Mouse (Mus musculus) neural tube, embryonic 10.5 days (tissue): ENCODE measurements at regions not wholly inside any gene's neighbourhood (a gene's known extent, or its start where the extent isn't known, plus 50 kb on each side); places are given as distances from the start of the nearest gene placed in this dataset.
A peak's percentile ranks its signal among the peaks of the same experiment; 100 is the strongest.

Experiments used
- DNase-seq: peaks from one replicate; pipeline ENCODE4 v3.0.0-alpha.2; 2017; ENCODE audit warnings: low spot score; ENCODE audit errors: extremely low spot score

- no peak for DNase-seq
These were observed 1133.6 kb upstream of the Cited2 start for GRCm38 (mm10) chr10:16589399-16589798.

DNA sequence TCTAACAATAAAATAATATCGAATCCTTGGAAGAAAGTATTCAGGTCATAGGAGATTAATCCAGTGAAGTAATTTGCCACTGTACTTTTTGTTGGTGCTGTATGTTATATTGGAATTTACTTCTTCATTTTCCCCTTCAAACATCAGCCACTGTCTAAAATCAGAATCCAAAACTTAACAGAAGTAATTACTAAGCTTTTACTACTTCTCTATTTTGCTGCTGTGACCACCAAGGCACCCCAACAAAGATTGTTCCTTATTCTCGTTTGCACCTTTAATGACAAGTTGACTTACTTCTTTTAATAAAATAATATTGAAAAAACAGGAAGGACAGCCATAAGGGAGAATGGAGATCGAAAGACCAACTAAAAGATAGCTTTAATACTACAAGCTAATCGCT lies 1130.1 kb upstream of the Cited2 start:
- no peak for DNase-seq

DNA sequence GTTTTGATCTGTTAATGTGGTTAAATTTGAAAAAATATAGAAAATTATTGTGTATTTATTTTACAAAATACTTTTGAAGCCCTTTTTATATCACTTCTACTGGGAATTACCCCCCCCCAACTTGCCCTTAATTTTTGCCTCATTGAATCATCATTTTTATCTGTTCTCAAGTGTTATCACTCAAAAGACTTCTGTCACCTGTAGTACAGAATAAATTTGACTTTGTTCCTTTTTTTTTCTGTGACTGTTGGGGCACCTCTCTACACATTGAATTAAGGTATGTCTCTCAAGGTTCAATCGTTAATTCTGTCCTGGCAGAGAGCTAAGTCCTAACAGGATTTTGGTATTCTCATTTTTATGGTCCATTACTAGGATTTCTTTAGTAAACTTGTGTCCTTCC lies 1123.0 kb upstream of the Cited2 start:
- DNase-seq, result no peak

GRCm38 (mm10) chr10:16600551-16601224 lies 1122.3 kb upstream of the Cited2 start:
- DNase-seq, result no peak

DNA sequence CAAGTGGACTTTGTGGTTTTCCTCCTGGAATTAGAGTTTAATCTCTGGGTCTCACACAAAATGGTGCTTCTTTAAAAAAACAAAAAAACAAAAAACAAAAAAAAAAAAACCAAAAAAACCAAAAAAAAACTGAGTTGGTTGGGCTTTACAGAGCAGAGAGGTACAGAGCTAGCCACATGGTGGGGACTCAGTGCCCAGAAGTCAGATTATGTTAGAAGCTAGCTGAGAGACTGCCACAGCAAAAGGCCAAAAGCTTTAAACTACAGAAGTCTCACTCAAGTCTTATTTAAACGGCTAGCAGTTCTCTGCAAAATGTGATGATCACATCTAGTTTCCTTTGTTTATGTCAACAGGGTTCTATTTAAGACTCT lies 1121.8 kb upstream of the Cited2 start:
- no peak for DNase-seq

DNA sequence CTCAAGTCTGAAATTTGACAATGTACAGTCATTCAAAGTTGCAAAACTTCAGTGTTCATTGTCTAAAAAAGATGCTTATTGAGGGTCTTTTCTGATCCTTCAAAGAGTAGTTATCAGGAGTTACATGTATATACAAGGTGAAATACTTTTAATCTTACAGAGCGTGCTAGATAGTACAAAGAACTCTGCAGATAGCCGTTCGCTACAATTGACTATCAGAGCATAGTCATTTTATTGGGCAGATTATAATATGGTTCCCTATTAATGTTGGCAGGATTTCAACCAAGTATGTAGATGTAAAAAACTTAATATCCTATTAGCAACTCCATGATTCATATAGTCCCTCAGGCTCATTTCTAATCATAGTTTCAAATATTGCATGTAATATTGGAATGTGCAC lies 1114.7 kb upstream of the Cited2 start:
- no peak for DNase-seq

- no peak for DNase-seq
These were observed 1104.3 kb upstream of the Cited2 start for GRCm38 (mm10) chr10:16618752-16619151.

DNA sequence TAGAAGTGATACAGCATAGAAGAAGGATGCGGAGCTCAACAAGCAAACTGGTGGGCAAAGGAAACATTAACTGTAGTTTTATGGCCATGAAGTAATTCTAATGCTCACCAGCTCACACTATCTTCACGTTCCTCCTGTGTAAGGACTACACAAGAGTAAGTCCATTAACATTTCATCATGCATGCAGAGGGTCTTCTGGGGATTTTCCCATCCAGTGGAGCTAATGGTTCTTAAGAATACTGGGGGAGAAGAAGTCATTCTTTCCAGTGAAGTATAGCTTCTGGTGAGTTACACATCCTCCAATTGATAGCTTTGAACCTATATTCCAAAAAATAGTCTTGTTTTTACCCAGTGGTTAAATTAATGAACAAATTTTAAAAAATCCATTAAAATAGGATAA lies 1103.4 kb upstream of the Cited2 start:
- DNase-seq, result no peak

- no peak for DNase-seq
These were observed 1102.0 kb upstream of the Cited2 start for GRCm38 (mm10) chr10:16620804-16621559.

DNA sequence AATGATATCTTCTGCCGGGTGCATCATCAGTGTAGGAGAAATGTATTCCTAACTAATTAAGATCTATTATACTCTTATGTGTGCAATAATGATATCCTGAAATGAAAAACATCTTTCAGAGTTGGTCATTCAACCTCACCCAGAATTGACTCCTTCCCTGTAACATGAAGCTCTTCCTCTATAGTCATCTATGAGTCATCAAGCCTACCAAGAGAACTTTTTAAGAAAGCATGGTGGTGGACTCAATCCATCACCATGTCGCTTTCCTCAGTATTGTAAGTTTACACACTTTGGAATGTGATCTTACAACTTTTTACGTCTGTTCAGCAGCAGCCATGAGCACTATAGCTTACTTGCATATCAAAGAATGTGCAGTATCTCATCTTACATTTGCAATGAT lies 1100.2 kb upstream of the Cited2 start:
- DNase-seq, result no peak

GRCm38 (mm10) chr10:16633236-16633635 lies 1089.8 kb upstream of the Cited2 start:
- DNase-seq, result no peak

DNA sequence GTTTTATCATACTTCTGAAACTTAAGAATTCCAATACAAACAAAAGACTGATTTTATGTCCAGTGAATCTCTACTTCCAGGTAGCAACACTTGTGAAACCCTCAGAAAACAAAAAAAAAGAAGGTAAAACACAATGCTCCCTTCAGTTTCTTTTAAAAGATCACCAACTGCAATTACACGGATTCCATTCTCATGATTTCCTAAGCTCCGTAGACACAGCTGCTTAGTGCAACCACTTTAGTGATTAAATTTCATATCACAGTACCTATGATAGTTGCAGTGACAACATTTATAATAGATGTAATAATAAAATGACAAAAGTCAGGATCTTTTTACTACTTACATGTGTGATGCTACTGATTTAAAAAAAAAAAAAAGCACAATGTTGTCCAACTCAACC lies 1087.6 kb upstream of the Cited2 start:
- no peak for DNase-seq

- no peak for DNase-seq
These were observed 1086.0 kb upstream of the Cited2 start for GRCm38 (mm10) chr10:16637006-16637405.

DNA sequence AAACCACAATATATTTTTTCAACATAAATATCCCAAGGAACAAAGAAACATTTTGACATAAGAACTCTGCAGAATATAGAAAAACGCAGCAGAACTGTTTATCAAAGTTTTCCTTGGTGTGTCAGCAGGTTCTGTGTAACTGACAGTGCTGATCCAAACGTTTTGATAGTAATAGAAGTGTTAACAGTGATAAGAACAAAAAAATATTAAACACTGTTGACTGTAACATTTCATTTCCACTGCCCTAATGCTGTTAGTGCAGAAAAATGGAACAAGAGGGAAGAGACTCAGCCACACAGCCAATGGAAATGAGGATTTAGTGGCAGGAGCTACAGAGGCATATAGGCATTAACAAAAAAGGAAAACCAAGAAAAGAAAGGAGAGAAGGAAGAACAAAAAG lies 1084.9 kb upstream of the Cited2 start:
- no peak for DNase-seq

DNA sequence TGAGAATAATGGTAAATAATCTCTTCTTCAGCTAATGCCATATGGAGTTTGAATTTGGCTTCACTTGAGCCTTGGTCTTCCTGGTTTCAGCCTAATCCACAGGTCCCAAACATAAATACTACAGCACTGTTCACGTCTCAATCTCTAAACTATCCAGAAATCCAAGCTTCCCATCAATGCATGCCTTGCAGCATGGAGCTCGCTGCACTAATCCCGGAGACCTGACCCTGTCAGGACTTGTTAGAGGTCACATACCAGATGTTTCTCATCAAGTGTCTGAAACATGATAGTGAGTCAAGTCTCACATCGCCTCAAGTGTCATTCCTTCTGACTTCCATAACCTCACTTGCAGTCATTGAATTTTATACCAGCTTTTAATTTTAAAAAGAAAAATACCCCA lies 1082.9 kb upstream of the Cited2 start:
- peak; percentile 25 for DNase-seq

GRCm38 (mm10) chr10:16650120-16650519 lies 1072.9 kb upstream of the Cited2 start:
- no peak for DNase-seq

DNA sequence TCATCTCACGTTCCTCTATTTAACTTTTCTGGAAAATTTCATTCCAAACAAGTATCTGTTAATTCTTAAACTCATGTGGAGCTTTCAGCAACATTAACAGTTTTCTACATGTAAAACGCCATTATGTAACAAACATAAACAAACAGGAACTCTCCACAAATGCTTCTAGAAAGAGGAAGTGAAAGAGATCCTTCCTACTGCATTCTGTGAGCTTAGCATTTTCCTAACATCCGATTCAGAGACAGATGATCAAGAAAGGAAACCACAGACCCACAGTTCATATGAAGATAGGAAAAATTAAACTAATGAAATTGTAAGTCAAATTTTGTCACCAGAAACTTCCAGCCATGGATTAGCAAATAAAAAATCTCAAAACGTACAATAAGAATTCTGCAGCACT lies 1070.6 kb upstream of the Cited2 start:
- no peak for DNase-seq

- no peak for DNase-seq
These were observed 1058.5 kb upstream of the Cited2 start for GRCm38 (mm10) chr10:16664483-16664882.

DNA sequence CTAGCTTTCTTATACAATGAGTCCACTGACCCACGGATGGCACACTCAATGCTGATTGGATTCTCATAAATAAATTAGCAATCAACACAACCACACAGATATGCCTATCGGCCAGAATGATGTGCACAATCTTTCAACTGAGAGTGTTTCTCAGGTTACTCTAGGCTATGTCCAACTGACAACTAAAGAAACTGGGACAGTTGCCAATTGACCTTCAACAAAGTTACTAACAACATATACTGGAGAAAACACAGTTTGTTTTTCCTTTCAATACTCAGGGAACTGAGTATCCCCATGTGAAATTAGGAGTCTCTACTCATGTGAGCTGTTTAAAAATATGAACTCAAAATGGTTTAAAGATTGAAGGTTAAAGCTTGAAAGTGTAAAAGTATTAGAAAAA lies 1052.7 kb upstream of the Cited2 start:
- DNase-seq, result no peak

DNA sequence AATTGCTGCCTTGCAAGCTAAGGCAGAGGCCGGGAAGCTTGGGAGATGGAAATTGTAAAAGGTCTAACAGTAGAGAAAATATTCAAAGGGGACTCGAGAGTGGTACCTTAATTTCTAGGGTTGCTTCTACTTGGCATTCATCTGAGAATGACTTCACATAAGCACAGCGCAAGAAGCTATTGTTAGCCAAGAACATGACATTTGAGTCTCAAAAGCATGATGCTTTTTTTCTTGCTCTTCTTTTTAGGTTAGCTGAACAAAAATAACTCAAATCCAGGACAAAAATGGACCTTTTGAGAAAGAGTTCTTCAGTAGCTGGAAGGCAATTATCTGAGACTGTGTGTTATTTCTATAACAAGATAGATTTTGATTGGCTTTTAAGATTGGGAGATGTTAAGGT lies 1042.0 kb upstream of the Cited2 start:
- DNase-seq, result no peak

DNA sequence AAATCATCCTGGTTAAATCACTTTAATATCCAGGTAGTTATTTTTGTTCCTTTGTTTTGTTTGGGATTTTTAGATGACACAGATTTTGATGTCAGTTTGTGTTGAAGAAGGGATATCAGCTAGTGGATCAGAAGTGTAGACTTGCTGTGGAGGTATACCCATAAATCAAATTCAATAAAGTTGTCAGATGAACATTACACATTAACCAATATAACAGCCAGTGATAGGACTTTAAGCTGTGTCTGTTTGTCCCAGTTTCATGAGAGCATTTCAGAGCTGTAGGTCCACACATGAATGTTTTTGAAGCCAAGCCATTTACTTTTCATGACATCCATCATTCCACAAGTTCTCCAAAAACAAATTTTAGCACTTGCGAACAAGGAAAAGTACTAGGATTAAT lies 1037.7 kb upstream of the Cited2 start:
- DNase-seq, result no peak

GRCm38 (mm10) chr10:16706976-16707375 lies 1016.0 kb upstream of the Cited2 start:
- no peak for DNase-seq

DNA sequence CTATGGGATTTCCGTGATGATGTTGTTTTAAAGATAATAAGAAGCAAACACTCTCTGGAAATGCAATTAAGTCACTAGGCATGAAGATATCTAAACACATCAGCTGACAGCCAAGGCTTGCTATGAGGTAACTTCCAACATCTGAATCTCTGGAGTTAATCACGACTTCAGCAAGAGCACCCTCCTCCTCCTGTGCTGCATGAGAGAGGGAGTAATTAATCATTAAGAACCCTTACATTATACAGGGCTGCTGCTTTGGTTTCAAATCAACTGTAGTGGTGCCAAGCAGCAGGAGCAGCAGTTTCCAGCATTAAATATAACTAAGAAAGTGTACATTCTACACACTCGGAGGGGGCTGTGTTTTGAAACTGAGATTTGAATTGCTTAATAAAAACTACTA lies 1009.9 kb upstream of the Cited2 start:
- DNase-seq, result no peak
